Mouse (Mus musculus) erythroblast, embryonic 14.5 days (primary cell): ENCODE results near the gene Mrps15. TPM values are rescaled to one million over a fixed set of nuclear protein-coding genes. Genes with fewer than 3 reads are reported as not detected.

Experiments
- H3K27me3 ChIP-seq: 2 replicates; pipeline ENCODE4 v1.6.1; 2012; ENCODE audit warnings: inconsistent platforms; ENCODE audit not compliant: control insufficient read depth
- H3K36me3 ChIP-seq: 2 replicates; pipeline ENCODE4 v1.6.1; 2012; ENCODE audit warnings: mild to moderate bottlenecking, inconsistent platforms; ENCODE audit not compliant: control insufficient read depth
- H3K4me1 ChIP-seq: 2 replicates; pipeline ENCODE4 v1.6.1; 2012; ENCODE audit warnings: inconsistent platforms; ENCODE audit not compliant: control insufficient read depth
- H3K4me3 ChIP-seq: replicated peaks from 2 replicates; pipeline ENCODE3; 2012; ENCODE audit warnings: moderate library complexity, mild to moderate bottlenecking, inconsistent platforms
- H3K9me3 ChIP-seq: 2 replicates; pipeline ENCODE4 v1.6.1; 2012; ENCODE audit warnings: low read length, inconsistent platforms, mixed read lengths; ENCODE audit not compliant: control insufficient read depth
- GATA1 ChIP-seq: IDR thresholded peaks from 2 replicates; pipeline ENCODE4 v1.6.1; 2012; ENCODE audit warnings: low read length, inconsistent platforms, mixed read lengths
- TAL1 ChIP-seq: IDR thresholded peaks from 3 replicates; pipeline ENCODE4 v1.6.1; 2012; ENCODE audit warnings: low read length, inconsistent platforms, mixed read lengths
- polyA plus RNA-seq: library from polyadenylated mRNA; stranded (reverse); fragments of >175 nt; gene quantifications from 2 replicates; pipeline ENCODE4 v1.2.3, GENCODE M21; 2012

Gene Mrps15
- polyA plus RNA-seq, 1 experiment, result 15.9 TPM

GRCm38 (mm10) chr4:126029042-126029441, 17.7 kb upstream of the Mrps15 start:
- Histone ChIP-seq H3K4me1 (peaks cover 3% of the 10 kb centered on the region; the same call in 1 of the 2 replicates), H3K9me3 (no peaks in the 10 kb centered on the region), H3K27me3 (peaks cover 9% of the 10 kb centered on the region; the same call in 1 of the 2 replicates), H3K4me3 (no peak overlapping the region), H3K36me3 (no peaks in the 10 kb centered on the region)
- TF ChIP-seq GATA1, result no peak
- TF ChIP-seq TAL1, result no peak

GRCm38 (mm10) chr4:126030705-126031104, 16.0 kb upstream of the Mrps15 start:
- Histone ChIP-seq H3K4me3 (no peak overlapping the region), H3K27me3 (no peaks in the 10 kb centered on the region)
- TF ChIP-seq TAL1 (no peak), GATA1 (no peak)

GRCm38 (mm10) chr4:126035413-126035812, 11.3 kb upstream of the Mrps15 start:
- TF ChIP-seq TAL1, result no peak
- TF ChIP-seq GATA1, result no peak
- Histone ChIP-seq H3K9me3 (no peaks in the 10 kb centered on the region), H3K36me3 (no peaks in the 10 kb centered on the region), H3K4me1 (no peaks in the 10 kb centered on the region), H3K27me3 (no peaks in the 10 kb centered on the region), H3K4me3 (no peak overlapping the region)

More at GRCm38 (mm10) chr4:126030705-126031104, 16.0 kb upstream of the Mrps15 start:
- Histone ChIP-seq H3K4me1 (peaks cover 3% of the 10 kb centered on the region; the same call in 1 of the 2 replicates), H3K9me3 (no peaks in the 10 kb centered on the region), H3K36me3 (no peaks in the 10 kb centered on the region)

GRCm38 (mm10) chr4:126051617-126052016, 4.9 kb downstream of the Mrps15 start:
- peaks cover 73% of the 10 kb centered on the region for H3K36me3 ChIP-seq
- H3K4me1 ChIP-seq, result peaks cover 25% of the 10 kb centered on the region

GRCm38 (mm10) chr4:126057207-126058133, 10.7 kb downstream of the Mrps15 start:
- Histone ChIP-seq H3K36me3 (peaks cover 36% of the 10 kb centered on the region), H3K27me3 (no peaks in the 10 kb centered on the region), H3K4me3 (peak overlapping the region; percentile 77), H3K9me3 (no peaks in the 10 kb centered on the region), H3K4me1 (peaks cover 31% of the 10 kb centered on the region)
- TF ChIP-seq GATA1 (peak; percentile 38), TAL1 (no peak)

More at GRCm38 (mm10) chr4:126051617-126052016, 4.9 kb downstream of the Mrps15 start:
- TF ChIP-seq GATA1 (no peak), TAL1 (no peak)
- Histone ChIP-seq H3K4me3 (no peak overlapping the region), H3K9me3 (no peaks in the 10 kb centered on the region), H3K27me3 (no peaks in the 10 kb centered on the region)

- no peaks in the 10 kb centered on the region for H3K27me3 ChIP-seq
- peaks cover 31% of the 10 kb centered on the region for H3K4me1 ChIP-seq
- no peak for TF ChIP-seq GATA1
- TF ChIP-seq TAL1, result no peak
- H3K36me3 ChIP-seq, result peaks cover 30% of the 10 kb centered on the region
- peak within 1 kb of the TSS; percentile 77 for H3K4me3 ChIP-seq
- H3K9me3 ChIP-seq, result no peaks in the 10 kb centered on the region
Measured at GRCm38 (mm10) chr4:126058134-126058996, 11.6 kb downstream of the Mrps15 start, which contains the start of gene Oscp1. Oscp1 (plus strand) TSS chr4:126058565.

- H3K4me3 ChIP-seq, result peak overlapping the region; percentile 77
- H3K27me3 ChIP-seq, result no peaks in the 10 kb centered on the region
- H3K9me3 ChIP-seq, result no peaks in the 10 kb centered on the region
- peaks cover 31% of the 10 kb centered on the region for H3K4me1 ChIP-seq
- H3K36me3 ChIP-seq, result peaks cover 24% of the 10 kb centered on the region
- TF ChIP-seq GATA1 (no peak), TAL1 (no peak)
Measured at GRCm38 (mm10) chr4:126058997-126059362, 12.3 kb downstream of the Mrps15 start.

- no peaks in the 10 kb centered on the region for H3K9me3 ChIP-seq
- peaks cover 15% of the 10 kb centered on the region for H3K4me1 ChIP-seq
- TF ChIP-seq TAL1 (no peak), GATA1 (no peak)
- H3K4me3 ChIP-seq, result no peak overlapping the region
- H3K36me3 ChIP-seq, result no peaks in the 10 kb centered on the region
- H3K27me3 ChIP-seq, result no peaks in the 10 kb centered on the region
Measured at GRCm38 (mm10) chr4:126062856-126063255, 16.1 kb downstream of the Mrps15 start.
